Mouse (Mus musculus): Measurements from ENCODE around the gene F3. TPM values are rescaled to one million over a fixed set of nuclear protein-coding genes. Genes with fewer than 3 reads are reported as not detected.
"Not testable (repeated sequence)": the region's sequence is repeated elsewhere in the genome, so short reads cannot be mapped to it uniquely, and the experiment has no call there.

Gene F3
- polyA plus RNA-seq, 1 experiment: 168 TPM

- Histone ChIP-seq H3K27ac (ENCODE audit: insufficient read depth, low read length) (no peak overlapping the region), H3K4me1 (ENCODE audit: control insufficient read depth, insufficient read depth, low read length) (no peaks in the 10 kb centered on the region), H3K4me3 (ENCODE audit: insufficient read depth, low read length) (no peak overlapping the region)
- TF ChIP-seq POLR2A (IDR thresholded peaks at IDR 0.05; ENCODE audit: low read depth, low read length) (no peak), CTCF (IDR thresholded peaks at IDR 0.05; ENCODE audit: borderline replicate concordance, insufficient read depth, low read length) (no peak)
These were observed 31.8 kb downstream of the F3 start for GRCm38 (mm10) chr3:121755152-121755551.

- Histone ChIP-seq H3K4me3 (ENCODE audit: insufficient read depth, low read length) (no peak overlapping the region), H3K4me1 (ENCODE audit: control insufficient read depth, insufficient read depth, low read length) (no peaks in the 10 kb centered on the region), H3K27ac (ENCODE audit: insufficient read depth, low read length) (no peak overlapping the region)
- no peak for TF ChIP-seq CTCF (IDR thresholded peaks at IDR 0.05; ENCODE audit: borderline replicate concordance, insufficient read depth, low read length)
- TF ChIP-seq POLR2A (IDR thresholded peaks at IDR 0.05; ENCODE audit: low read depth, low read length): no peak
These were observed 35.0 kb downstream of the F3 start for GRCm38 (mm10) chr3:121758373-121758772.

GRCm38 (mm10) chr3:121762056-121762852, 38.9 kb downstream of the F3 start:
- Histone ChIP-seq H3K27ac (ENCODE audit: insufficient read depth, low read length) (no peak overlapping the region), H3K4me1 (ENCODE audit: control insufficient read depth, insufficient read depth, low read length) (no peaks in the 10 kb centered on the region), H3K4me3 (ENCODE audit: insufficient read depth, low read length) (no peak overlapping the region)
- TF ChIP-seq CTCF (IDR thresholded peaks at IDR 0.05; ENCODE audit: borderline replicate concordance, insufficient read depth, low read length): no peak
- TF ChIP-seq POLR2A (IDR thresholded peaks at IDR 0.05; ENCODE audit: low read depth, low read length): no peak

- H3K27ac ChIP-seq (ENCODE audit: insufficient read depth, low read length): no peak overlapping the region
- H3K4me1 ChIP-seq (ENCODE audit: control insufficient read depth, insufficient read depth, low read length): no peaks in the 10 kb centered on the region
- H3K4me3 ChIP-seq (ENCODE audit: insufficient read depth, low read length): no peak overlapping the region
- TF ChIP-seq CTCF (IDR thresholded peaks at IDR 0.05; ENCODE audit: borderline replicate concordance, insufficient read depth, low read length) (no peak), POLR2A (IDR thresholded peaks at IDR 0.05; ENCODE audit: low read depth, low read length) (no peak)
These were observed 42.7 kb downstream of the F3 start for GRCm38 (mm10) chr3:121766048-121766447.

- Histone ChIP-seq H3K27ac (ENCODE audit: insufficient read depth, low read length) (no peak overlapping the region), H3K4me1 (ENCODE audit: control insufficient read depth, insufficient read depth, low read length) (no peaks in the 10 kb centered on the region)
- TF ChIP-seq CTCF (IDR thresholded peaks at IDR 0.05; ENCODE audit: borderline replicate concordance, insufficient read depth, low read length) (no peak), POLR2A (IDR thresholded peaks at IDR 0.05; ENCODE audit: low read depth, low read length) (no peak)
These were observed 43.5 kb downstream of the F3 start for GRCm38 (mm10) chr3:121766818-121767217.

GRCm38 (mm10) chr3:121768770-121769169, 45.4 kb downstream of the F3 start:
- H3K4me3 ChIP-seq (ENCODE audit: insufficient read depth, low read length): no peak overlapping the region
- H3K27ac ChIP-seq (ENCODE audit: insufficient read depth, low read length): no peak overlapping the region
- no peaks in the 10 kb centered on the region for H3K4me1 ChIP-seq (ENCODE audit: control insufficient read depth, insufficient read depth, low read length)
- TF ChIP-seq CTCF (IDR thresholded peaks at IDR 0.05; ENCODE audit: borderline replicate concordance, insufficient read depth, low read length) (no peak), POLR2A (IDR thresholded peaks at IDR 0.05; ENCODE audit: low read depth, low read length) (no peak)

More at GRCm38 (mm10) chr3:121766818-121767217, 43.5 kb downstream of the F3 start:
- no peak overlapping the region for H3K4me3 ChIP-seq (ENCODE audit: insufficient read depth, low read length)

GRCm38 (mm10) chr3:121773336-121773735, 50.0 kb downstream of the F3 start:
- H3K27ac ChIP-seq (ENCODE audit: insufficient read depth, low read length); H3K4me1 ChIP-seq (ENCODE audit: control insufficient read depth, insufficient read depth, low read length); H3K4me3 ChIP-seq (ENCODE audit: insufficient read depth, low read length): not testable (repeated sequence)

- Histone ChIP-seq H3K4me1 (ENCODE audit: control insufficient read depth, insufficient read depth, low read length) (0 out of 2 replicates have a peak, but pooled peaks cover 2% of the 10 kb centered on the region), H3K27ac (ENCODE audit: insufficient read depth, low read length) (no peak overlapping the region), H3K4me3 (ENCODE audit: insufficient read depth, low read length) (no peak overlapping the region)
- peak; percentile 74; the same call in 1 of the 2 replicates for TF ChIP-seq CTCF (IDR thresholded peaks at IDR 0.05; ENCODE audit: borderline replicate concordance, insufficient read depth, low read length)
- TF ChIP-seq POLR2A (IDR thresholded peaks at IDR 0.05; ENCODE audit: low read depth, low read length): no peak
These were observed 54.6 kb downstream of the F3 start for GRCm38 (mm10) chr3:121777943-121778342.

- no peak overlapping the region for H3K27ac ChIP-seq (ENCODE audit: insufficient read depth, low read length)
- TF ChIP-seq POLR2A (IDR thresholded peaks at IDR 0.05; ENCODE audit: low read depth, low read length) (no peak), CTCF (IDR thresholded peaks at IDR 0.05; ENCODE audit: borderline replicate concordance, insufficient read depth, low read length) (no peak)
- no peak overlapping the region for H3K4me3 ChIP-seq (ENCODE audit: insufficient read depth, low read length)
- H3K4me1 ChIP-seq (ENCODE audit: control insufficient read depth, insufficient read depth, low read length): no peaks in the 10 kb centered on the region
These were observed 59.7 kb downstream of the F3 start for GRCm38 (mm10) chr3:121783020-121783419.

Other genes starting within 250 kb of the F3 start
- 0.70 TPM in 1 of 2 replicates, not detected in the other for gene Slc44a3, start 191.1 kb upstream of the F3 start, polyA plus RNA-seq (2011; ENCODE audit: insufficient read length, low read depth, missing spikeins)
- not detected in 2 replicates for gene 4930432M17Rik, start 52.8 kb upstream of the F3 start, polyA plus RNA-seq (2011; ENCODE audit: insufficient read length, low read depth, missing spikeins)
- gene Abcd3, start 91.8 kb downstream of the F3 start, polyA plus RNA-seq (2011; ENCODE audit: insufficient read length, low read depth, missing spikeins): 43.0 and 48.5 TPM in 2 replicates
- gene Arhgap29, start 229.0 kb downstream of the F3 start, polyA plus RNA-seq (2011; ENCODE audit: insufficient read length, low read depth, missing spikeins): 144 and 147 TPM in 2 replicates

Data from embryonic fibroblast, embryonic 13.5 days (primary cell).